Mouse (Mus musculus): ENCODE results near the gene Kiss1.

DNA sequence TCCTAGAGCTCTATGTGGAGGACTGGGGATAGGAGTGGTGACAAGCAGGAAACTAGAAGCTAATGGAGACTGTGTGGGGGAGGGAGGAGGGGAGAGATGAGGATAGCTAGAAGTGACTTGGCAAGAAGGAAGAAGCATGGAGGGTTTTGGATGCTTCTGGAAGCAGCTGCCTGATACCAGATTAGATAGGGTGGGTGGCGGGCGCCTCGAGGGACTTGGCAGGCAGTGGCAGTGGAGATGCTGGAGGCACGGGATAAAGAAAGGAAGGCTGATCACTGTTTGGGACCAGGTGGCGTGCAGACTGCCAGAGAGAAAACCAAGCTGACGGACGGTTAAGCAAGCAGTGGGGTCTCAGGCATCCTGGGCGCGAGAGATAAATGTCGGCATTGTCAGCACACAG lies 9.7 kb upstream of the Kiss1 start:
- TF ChIP-seq CTCF (IDR thresholded peaks at IDR 0.05; ENCODE audit: low read depth) (no peak), EP300 (optimal IDR thresholded peaks at IDR 0.05) (no peak)

All from stomach, postnatal 0 days (tissue).